Mouse (Mus musculus): ENCODE results near the gene Cdc42ep2. TPM values are rescaled to one million over a fixed set of nuclear protein-coding genes. Genes with fewer than 3 reads are reported as not detected.
A peak's percentile ranks its signal among the peaks of the same experiment; 100 is the strongest.

The Cdc42ep2 gene
- polyA plus RNA-seq, 1 experiment = 16.2 TPM

GRCm38 (mm10) chr19:5892262-5892661 lies 32.4 kb downstream of the Cdc42ep2 start:
- Histone ChIP-seq H3K79me2 (ENCODE audit: control insufficient read depth, insufficient read depth) (no peaks in the 10 kb centered on the region), H3K36me3 (ENCODE audit: control insufficient read depth, insufficient read depth) (peaks cover 18% of the 10 kb centered on the region), H3ac (ENCODE audit: control insufficient read depth, insufficient read length) (no peak overlapping the region), H3K27me3 (ENCODE audit: control insufficient read depth, insufficient read depth, insufficient read length) (no peaks in the 10 kb centered on the region), H3K4me2 (ENCODE audit: low read depth) (no peak overlapping the region), H3K4me3 (no peak overlapping the region)
- TF ChIP-seq TCF3 (IDR thresholded peaks at IDR 0.05; ENCODE audit: insufficient read length, low read depth) (no peak), REST (IDR thresholded peaks at IDR 0.05; ENCODE audit: insufficient read depth, insufficient read length) (no peak), USF1 (IDR thresholded peaks at IDR 0.05; ENCODE audit: low read depth) (no peak), POLR2A (IDR thresholded peaks at IDR 0.05; ENCODE audit: insufficient read length, low read depth) (no peak), CEBPB (IDR thresholded peaks at IDR 0.05; ENCODE audit: insufficient read depth, poor library complexity, severe bottlenecking) (no peak), MYOD1 (IDR thresholded peaks at IDR 0.05; ENCODE audit: control insufficient read depth in 1 of 3, insufficient read length in 2 of 3, low read depth in 2 of 3) (no peak), MYOG (IDR thresholded peaks at IDR 0.05; ENCODE audit: control insufficient read depth in 1 of 3, insufficient read depth in 1 of 3, insufficient read length in 2 of 3, low read depth in 2 of 3) (no peak), MAX (IDR thresholded peaks at IDR 0.05; ENCODE audit: low read depth) (no peak), SRF (IDR thresholded peaks at IDR 0.05; ENCODE audit: control insufficient read depth, insufficient read length, low read depth) (no peak), POLR2AphosphoS2 (IDR thresholded peaks at IDR 0.05; ENCODE audit: insufficient read length, low read depth) (no peak), TCF12 (IDR thresholded peaks at IDR 0.05; ENCODE audit: insufficient read depth, poor library complexity, severe bottlenecking) (no peak), E2F4 (IDR thresholded peaks at IDR 0.05; ENCODE audit: insufficient read depth) (no peak)

DNA sequence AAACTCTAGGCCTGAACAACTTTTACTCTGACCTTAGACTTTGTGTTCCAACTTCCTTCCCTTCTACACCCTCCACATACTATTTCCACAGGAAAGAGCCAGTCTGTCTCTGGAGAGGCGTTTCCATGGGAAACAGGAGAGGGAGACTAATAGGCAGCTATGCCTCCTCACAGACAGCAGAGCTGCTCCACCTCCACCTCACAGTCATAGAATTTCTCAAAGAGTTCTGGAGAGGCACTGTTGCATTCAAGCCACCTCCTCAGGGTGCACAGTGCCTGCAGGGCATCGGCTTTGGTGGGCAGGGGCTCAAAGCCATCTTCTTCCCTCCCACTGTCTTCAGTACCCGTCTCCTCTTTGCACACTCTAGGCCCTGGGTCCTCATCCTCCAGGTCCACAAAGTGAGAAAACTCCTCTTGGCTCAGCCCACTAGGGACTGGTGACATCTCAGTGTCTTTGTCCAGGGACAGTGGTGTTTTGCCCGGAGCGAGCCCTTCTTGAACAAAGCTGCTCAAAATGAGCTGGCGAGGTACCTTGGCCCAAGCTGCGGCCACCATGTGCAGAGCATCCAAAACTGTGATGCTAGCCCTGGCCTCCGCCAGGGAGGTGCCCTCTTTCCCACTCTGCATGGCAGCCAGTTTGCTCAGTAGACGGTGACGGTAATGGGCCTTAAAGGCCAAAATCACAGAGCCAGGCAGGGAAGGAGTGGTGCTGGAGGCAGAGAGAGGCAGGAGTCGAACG lies 32.9 kb downstream of the Cdc42ep2 start:
- H3K79me2 ChIP-seq (ENCODE audit: control insufficient read depth, insufficient read depth) = no peaks in the 10 kb centered on the region
- H3K4me3 ChIP-seq = no peak overlapping the region
- H3ac ChIP-seq (ENCODE audit: control insufficient read depth, insufficient read length) = no peak overlapping the region
- no peaks in the 10 kb centered on the region for H3K27me3 ChIP-seq (ENCODE audit: control insufficient read depth, insufficient read depth, insufficient read length)
- TF ChIP-seq USF1 (IDR thresholded peaks at IDR 0.05; ENCODE audit: low read depth) = no peak
- TF ChIP-seq POLR2AphosphoS2 (IDR thresholded peaks at IDR 0.05; ENCODE audit: insufficient read length, low read depth) = peak; percentile 30
- no peak overlapping the region for H3K4me2 ChIP-seq (ENCODE audit: low read depth)
- peaks cover 13% of the 10 kb centered on the region for H3K36me3 ChIP-seq (ENCODE audit: control insufficient read depth, insufficient read depth)

DNA sequence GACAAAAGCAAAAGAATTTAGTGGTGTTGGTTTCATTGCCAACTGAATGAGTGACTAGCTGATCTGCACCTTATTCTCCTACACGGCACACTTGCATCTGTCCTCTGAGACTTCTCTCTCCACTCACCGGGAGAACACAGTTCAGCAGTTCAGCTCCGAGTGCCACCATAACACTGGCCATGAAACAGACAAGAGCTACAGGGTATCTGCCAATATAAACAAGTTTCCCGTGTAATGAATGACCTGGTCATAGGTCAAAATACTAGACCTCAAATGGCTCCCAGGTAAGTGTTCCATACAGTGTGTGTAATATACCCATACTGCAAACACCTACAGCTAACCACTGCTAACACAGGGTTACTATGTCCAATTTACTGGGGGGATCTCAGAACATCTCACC lies 35.4 kb downstream of the Cdc42ep2 start:
- Histone ChIP-seq H3K4me2 (ENCODE audit: low read depth) (no peak overlapping the region), H3K4me3 (no peak overlapping the region), H3K79me2 (ENCODE audit: control insufficient read depth, insufficient read depth) (no peaks in the 10 kb centered on the region), H3K27me3 (ENCODE audit: control insufficient read depth, insufficient read depth, insufficient read length) (no peaks in the 10 kb centered on the region), H3ac (ENCODE audit: control insufficient read depth, insufficient read length) (no peak overlapping the region), H3K36me3 (ENCODE audit: control insufficient read depth, insufficient read depth) (no peaks in the 10 kb centered on the region)
- TF ChIP-seq SRF (IDR thresholded peaks at IDR 0.05; ENCODE audit: control insufficient read depth, insufficient read length, low read depth) (no peak), MYOD1 (IDR thresholded peaks at IDR 0.05; ENCODE audit: control insufficient read depth in 1 of 3, insufficient read length in 2 of 3, low read depth in 2 of 3) (no peak), TCF3 (IDR thresholded peaks at IDR 0.05; ENCODE audit: insufficient read length, low read depth) (no peak), TCF12 (IDR thresholded peaks at IDR 0.05; ENCODE audit: insufficient read depth, poor library complexity, severe bottlenecking) (no peak), CEBPB (IDR thresholded peaks at IDR 0.05; ENCODE audit: insufficient read depth, poor library complexity, severe bottlenecking) (no peak), POLR2A (IDR thresholded peaks at IDR 0.05; ENCODE audit: insufficient read length, low read depth) (no peak), REST (IDR thresholded peaks at IDR 0.05; ENCODE audit: insufficient read depth, insufficient read length) (no peak), E2F4 (IDR thresholded peaks at IDR 0.05; ENCODE audit: insufficient read depth) (no peak), USF1 (IDR thresholded peaks at IDR 0.05; ENCODE audit: low read depth) (no peak), MYOG (IDR thresholded peaks at IDR 0.05; ENCODE audit: control insufficient read depth in 1 of 3, insufficient read depth in 1 of 3, insufficient read length in 2 of 3, low read depth in 2 of 3) (no peak), MAX (IDR thresholded peaks at IDR 0.05; ENCODE audit: low read depth) (no peak), POLR2AphosphoS2 (IDR thresholded peaks at IDR 0.05; ENCODE audit: insufficient read length, low read depth) (no peak)

GRCm38 (mm10) chr19:5887234-5887815 lies 37.3 kb downstream of the Cdc42ep2 start:
- Histone ChIP-seq H3K4me2 (ENCODE audit: low read depth) (no peak overlapping the region), H3K36me3 (ENCODE audit: control insufficient read depth, insufficient read depth) (no peaks in the 10 kb centered on the region), H3K79me2 (ENCODE audit: control insufficient read depth, insufficient read depth) (no peaks in the 10 kb centered on the region), H3K27me3 (ENCODE audit: control insufficient read depth, insufficient read depth, insufficient read length) (no peaks in the 10 kb centered on the region), H3K4me3 (no peak overlapping the region), H3ac (ENCODE audit: control insufficient read depth, insufficient read length) (no peak overlapping the region)
- TF ChIP-seq MYOD1 (IDR thresholded peaks at IDR 0.05; ENCODE audit: control insufficient read depth in 1 of 3, insufficient read length in 2 of 3, low read depth in 2 of 3) (no peak), POLR2AphosphoS2 (IDR thresholded peaks at IDR 0.05; ENCODE audit: insufficient read length, low read depth) (no peak), SRF (IDR thresholded peaks at IDR 0.05; ENCODE audit: control insufficient read depth, insufficient read length, low read depth) (no peak), TCF12 (IDR thresholded peaks at IDR 0.05; ENCODE audit: insufficient read depth, poor library complexity, severe bottlenecking) (no peak), MYOG (IDR thresholded peaks at IDR 0.05; ENCODE audit: control insufficient read depth in 1 of 3, insufficient read depth in 1 of 3, insufficient read length in 2 of 3, low read depth in 2 of 3) (no peak)

GRCm38 (mm10) chr19:5885838-5886237 lies 38.8 kb downstream of the Cdc42ep2 start:
- no peaks in the 10 kb centered on the region for H3K36me3 ChIP-seq (ENCODE audit: control insufficient read depth, insufficient read depth)

More at GRCm38 (mm10) chr19:5885838-5886237, 38.8 kb downstream of the Cdc42ep2 start:
- Histone ChIP-seq H3K27me3 (ENCODE audit: control insufficient read depth, insufficient read depth, insufficient read length) (no peaks in the 10 kb centered on the region), H3K79me2 (ENCODE audit: control insufficient read depth, insufficient read depth) (no peaks in the 10 kb centered on the region), H3ac (ENCODE audit: control insufficient read depth, insufficient read length) (no peak overlapping the region), H3K4me2 (ENCODE audit: low read depth) (no peak overlapping the region), H3K4me3 (no peak overlapping the region)
- no peak for TF ChIP-seq CEBPB (IDR thresholded peaks at IDR 0.05; ENCODE audit: insufficient read depth, poor library complexity, severe bottlenecking)
- no peak for TF ChIP-seq MAX (IDR thresholded peaks at IDR 0.05; ENCODE audit: low read depth)
- TF ChIP-seq E2F4 (IDR thresholded peaks at IDR 0.05; ENCODE audit: insufficient read depth) = no peak
- no peak for TF ChIP-seq MYOG (IDR thresholded peaks at IDR 0.05; ENCODE audit: control insufficient read depth in 1 of 3, insufficient read depth in 1 of 3, insufficient read length in 2 of 3, low read depth in 2 of 3)
- TF ChIP-seq TCF3 (IDR thresholded peaks at IDR 0.05; ENCODE audit: insufficient read length, low read depth) = no peak
- no peak for TF ChIP-seq USF1 (IDR thresholded peaks at IDR 0.05; ENCODE audit: low read depth)
- TF ChIP-seq REST (IDR thresholded peaks at IDR 0.05; ENCODE audit: insufficient read depth, insufficient read length) = no peak
- no peak for TF ChIP-seq TCF12 (IDR thresholded peaks at IDR 0.05; ENCODE audit: insufficient read depth, poor library complexity, severe bottlenecking)
- TF ChIP-seq SRF (IDR thresholded peaks at IDR 0.05; ENCODE audit: control insufficient read depth, insufficient read length, low read depth) = no peak
- TF ChIP-seq POLR2AphosphoS2 (IDR thresholded peaks at IDR 0.05; ENCODE audit: insufficient read length, low read depth) = no peak
- TF ChIP-seq POLR2A (IDR thresholded peaks at IDR 0.05; ENCODE audit: insufficient read length, low read depth) = no peak
- TF ChIP-seq MYOD1 (IDR thresholded peaks at IDR 0.05; ENCODE audit: control insufficient read depth in 1 of 3, insufficient read length in 2 of 3, low read depth in 2 of 3) = no peak
